Mouse (Mus musculus) erythroblast, embryonic 14.5 days (primary cell): ENCODE measurements around the gene Lingo4. TPM values are rescaled to one million over a fixed set of nuclear protein-coding genes. Genes with fewer than 3 reads are reported as not detected.
A peak's percentile ranks its signal among the peaks of the same experiment; 100 is the strongest.

Source experiments
- H3K27me3 ChIP-seq: 2 replicates; pipeline ENCODE4 v1.6.1; 2012; ENCODE audit warnings: inconsistent platforms; ENCODE audit not compliant: control insufficient read depth
- H3K36me3 ChIP-seq: 2 replicates; pipeline ENCODE4 v1.6.1; 2012; ENCODE audit warnings: mild to moderate bottlenecking, inconsistent platforms; ENCODE audit not compliant: control insufficient read depth
- H3K4me1 ChIP-seq: 2 replicates; pipeline ENCODE4 v1.6.1; 2012; ENCODE audit warnings: inconsistent platforms; ENCODE audit not compliant: control insufficient read depth
- H3K4me3 ChIP-seq: replicated peaks from 2 replicates; pipeline ENCODE3; 2012; ENCODE audit warnings: moderate library complexity, mild to moderate bottlenecking, inconsistent platforms
- H3K9me3 ChIP-seq: 2 replicates; pipeline ENCODE4 v1.6.1; 2012; ENCODE audit warnings: low read length, inconsistent platforms, mixed read lengths; ENCODE audit not compliant: control insufficient read depth
- GATA1 ChIP-seq: IDR thresholded peaks from 2 replicates; pipeline ENCODE4 v1.6.1; 2012; ENCODE audit warnings: low read length, inconsistent platforms, mixed read lengths
- TAL1 ChIP-seq: IDR thresholded peaks from 3 replicates; pipeline ENCODE4 v1.6.1; 2012; ENCODE audit warnings: low read length, inconsistent platforms, mixed read lengths
- polyA plus RNA-seq: library from polyadenylated mRNA; stranded (reverse); fragments of >175 nt; gene quantifications from 2 replicates; pipeline ENCODE4 v1.2.3, GENCODE M21; 2012

Lingo4 gene
- polyA plus RNA-seq, 1 experiment, result not detected

DNA sequence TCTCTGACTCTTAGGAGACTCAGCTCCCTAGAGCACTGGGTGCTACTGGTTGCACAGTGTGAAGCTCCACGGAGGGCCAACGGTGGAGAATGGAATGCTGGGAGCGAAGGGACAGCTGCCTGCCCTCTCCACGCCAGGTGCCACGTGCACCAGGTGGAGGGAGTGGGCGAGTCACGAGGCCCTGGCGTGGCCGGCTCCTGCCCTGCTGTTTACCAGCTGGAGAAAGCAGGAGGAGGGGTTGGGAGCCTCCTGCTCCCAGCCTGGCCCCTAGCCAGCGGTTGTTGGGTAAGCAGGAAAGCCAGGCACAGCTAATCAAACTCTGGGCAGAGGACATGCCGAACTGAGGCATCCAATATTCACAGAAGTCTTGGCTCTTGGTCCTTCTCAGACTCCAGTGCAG lies 26.7 kb upstream of the Lingo4 start:
- H3K4me1 ChIP-seq, result no peaks in the 10 kb centered on the region; the same call in 1 of the 2 replicates
- no peaks in the 10 kb centered on the region for H3K9me3 ChIP-seq
- H3K36me3 ChIP-seq, result no peaks in the 10 kb centered on the region
- H3K4me3 ChIP-seq, result no peak overlapping the region
- H3K27me3 ChIP-seq, result peaks cover 4% of the 10 kb centered on the region
- TF ChIP-seq TAL1 (no peak), GATA1 (no peak)

DNA sequence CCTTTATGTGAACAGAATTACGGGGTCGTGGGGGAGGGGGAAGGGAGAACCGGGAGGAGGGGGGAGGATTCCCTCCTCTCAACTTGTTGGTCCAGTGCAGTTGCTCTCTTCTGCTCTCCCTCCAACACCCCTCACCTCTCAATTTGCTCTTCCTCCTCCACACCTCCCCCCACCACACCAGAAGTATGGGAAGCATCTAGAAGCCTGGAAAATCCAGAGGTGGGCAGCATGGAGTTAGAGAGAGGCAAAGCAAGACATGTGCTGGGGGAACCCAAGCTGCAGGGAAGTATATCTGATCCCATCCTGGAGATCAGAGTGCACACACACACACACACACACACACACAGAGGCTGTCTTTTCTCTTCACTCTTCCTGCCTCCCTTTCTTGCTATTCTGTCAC lies 26.3 kb upstream of the Lingo4 start:
- no peaks in the 10 kb centered on the region for H3K36me3 ChIP-seq
- H3K4me3 ChIP-seq, result no peak overlapping the region
- TF ChIP-seq GATA1 (no peak), TAL1 (no peak)
- peaks cover 4% of the 10 kb centered on the region for H3K27me3 ChIP-seq
- no peaks in the 10 kb centered on the region; the same call in 1 of the 2 replicates for H3K4me1 ChIP-seq
- H3K9me3 ChIP-seq, result no peaks in the 10 kb centered on the region

DNA sequence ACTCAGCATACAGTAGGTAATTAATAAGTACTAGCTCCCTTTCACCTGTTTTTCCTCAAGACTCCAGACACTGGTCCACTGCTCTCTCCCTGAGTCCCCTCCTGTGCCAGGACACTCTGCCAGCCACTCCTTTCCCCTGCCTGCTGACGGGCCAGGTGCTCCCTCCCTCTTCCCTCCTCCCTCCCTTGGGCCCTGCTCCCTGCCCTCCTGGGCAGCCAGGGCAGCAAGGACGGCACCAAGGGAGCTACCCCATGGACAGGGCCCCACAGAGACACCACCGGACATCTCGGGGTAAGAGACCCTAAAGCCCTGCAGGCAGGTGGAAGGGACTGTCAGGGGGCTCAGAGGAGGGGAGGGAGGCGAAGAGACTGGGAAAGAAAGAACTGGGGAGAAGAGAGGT lies 25.7 kb upstream of the Lingo4 start, which contains the start of gene Rorc:
Rorc (plus strand) TSS at position 154 of the 400 bp plus-strand sequence.
- H3K27me3 ChIP-seq, result peaks cover 4% of the 10 kb centered on the region
- TF ChIP-seq GATA1 (no peak), TAL1 (no peak)
- H3K9me3 ChIP-seq, result no peaks in the 10 kb centered on the region
- no peaks in the 10 kb centered on the region for H3K36me3 ChIP-seq
- peak within 1 kb of the TSS; percentile 14 for H3K4me3 ChIP-seq
- no peaks in the 10 kb centered on the region; the same call in 1 of the 2 replicates for H3K4me1 ChIP-seq

DNA sequence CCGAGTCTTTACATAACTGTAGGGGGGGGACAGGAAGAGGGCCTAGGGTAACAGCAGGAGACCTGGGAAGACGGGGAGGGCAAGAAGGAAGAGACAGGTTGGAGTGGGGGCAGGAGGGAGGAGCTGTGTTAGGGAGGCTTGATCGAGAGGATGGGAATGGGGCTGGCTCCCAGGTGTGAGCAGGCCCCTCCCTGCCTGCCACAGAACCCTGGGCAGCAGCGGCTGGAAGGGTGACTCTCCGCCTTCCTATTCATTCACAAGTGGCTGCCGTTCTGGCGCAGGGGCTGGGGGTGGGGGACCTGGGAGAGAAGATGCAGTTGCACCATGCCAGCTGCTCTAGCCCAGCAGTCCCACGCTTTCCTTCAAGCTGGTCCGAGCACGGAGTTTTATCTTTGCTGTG lies 25.2 kb upstream of the Lingo4 start:
- peak overlapping the region; percentile 14 for H3K4me3 ChIP-seq
- H3K27me3 ChIP-seq, result peaks cover 4% of the 10 kb centered on the region
- TF ChIP-seq TAL1 (no peak), GATA1 (no peak)

DNA sequence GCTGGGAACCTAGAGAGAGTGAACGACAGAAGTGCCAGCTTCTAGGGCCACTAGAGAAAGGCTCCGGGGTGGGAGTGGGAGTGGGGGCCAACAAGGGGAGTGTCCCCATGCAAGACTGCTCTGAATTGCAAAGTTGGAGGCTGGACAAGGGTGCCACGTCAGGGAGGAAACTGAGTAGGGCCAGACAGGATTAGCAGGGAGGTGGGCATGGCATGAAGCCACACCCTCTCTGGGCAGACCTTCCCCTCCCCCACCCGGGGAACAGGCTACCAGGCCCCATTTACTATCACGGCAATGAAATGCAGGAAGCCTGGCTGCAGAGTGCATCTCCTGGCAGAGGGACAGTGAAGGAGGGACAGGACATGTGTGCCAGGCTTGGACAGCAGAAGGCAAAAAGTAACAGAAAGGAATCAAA lies 24.7 kb upstream of the Lingo4 start:
- TF ChIP-seq TAL1 (no peak), GATA1 (no peak)
- Histone ChIP-seq H3K4me1 (no peaks in the 10 kb centered on the region; the same call in 1 of the 2 replicates), H3K27me3 (peaks cover 4% of the 10 kb centered on the region), H3K4me3 (no peak overlapping the region), H3K36me3 (no peaks in the 10 kb centered on the region), H3K9me3 (no peaks in the 10 kb centered on the region)

More for the DNA sequence above, 25.2 kb upstream of the Lingo4 start:
- Histone ChIP-seq H3K36me3 (no peaks in the 10 kb centered on the region), H3K9me3 (no peaks in the 10 kb centered on the region), H3K4me1 (no peaks in the 10 kb centered on the region; the same call in 1 of the 2 replicates)

DNA sequence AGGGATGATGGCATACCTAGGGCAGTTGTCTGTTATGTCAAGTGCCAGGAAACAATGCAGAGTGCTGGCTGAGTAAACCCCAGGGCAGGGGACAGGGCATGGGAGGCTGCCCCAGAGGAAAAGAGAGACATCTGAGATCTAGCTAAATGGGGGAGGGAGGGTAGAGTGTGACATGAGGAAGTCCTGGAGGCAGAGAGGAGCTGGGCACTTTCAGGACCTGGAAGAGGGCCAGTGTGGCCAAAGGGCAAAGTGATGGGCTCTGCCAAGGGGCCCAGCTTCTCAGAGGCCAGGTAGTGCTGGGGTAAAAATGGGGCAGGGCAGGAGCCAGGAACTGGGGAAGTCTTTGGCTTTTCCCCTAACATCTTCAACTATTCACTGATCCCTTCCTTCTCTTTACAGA lies 23.7 kb upstream of the Lingo4 start:
- Histone ChIP-seq H3K4me1 (no peaks in the 10 kb centered on the region; the same call in 1 of the 2 replicates), H3K9me3 (no peaks in the 10 kb centered on the region), H3K36me3 (no peaks in the 10 kb centered on the region), H3K4me3 (no peak overlapping the region), H3K27me3 (peaks cover 4% of the 10 kb centered on the region)
- no peak for TF ChIP-seq GATA1
- TF ChIP-seq TAL1, result no peak

DNA sequence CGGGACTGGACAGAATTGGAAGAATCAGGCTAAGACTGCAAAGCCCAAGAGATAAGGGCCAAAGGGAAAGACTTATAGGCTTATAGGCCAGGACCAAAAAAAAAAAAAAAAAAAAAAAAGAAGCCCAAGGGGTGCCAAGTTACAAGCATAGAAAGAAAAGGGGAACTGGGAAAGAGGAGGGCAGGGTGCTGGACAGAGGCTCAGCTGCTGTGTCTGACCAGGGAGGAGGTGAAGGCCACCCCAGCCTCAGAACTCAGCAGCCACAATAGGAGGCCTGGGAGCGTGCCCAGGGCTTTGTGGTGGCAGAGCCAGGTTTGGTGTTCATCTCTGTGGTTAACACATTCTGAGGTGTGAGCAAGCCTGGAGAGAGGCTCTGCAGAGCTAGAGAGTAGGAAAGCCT lies 23.2 kb upstream of the Lingo4 start:
- Histone ChIP-seq H3K4me3 (no peak overlapping the region), H3K4me1 (no peaks in the 10 kb centered on the region; the same call in 1 of the 2 replicates), H3K9me3 (no peaks in the 10 kb centered on the region), H3K36me3 (no peaks in the 10 kb centered on the region), H3K27me3 (peaks cover 4% of the 10 kb centered on the region)
- TF ChIP-seq TAL1, result no peak
- no peak for TF ChIP-seq GATA1

DNA sequence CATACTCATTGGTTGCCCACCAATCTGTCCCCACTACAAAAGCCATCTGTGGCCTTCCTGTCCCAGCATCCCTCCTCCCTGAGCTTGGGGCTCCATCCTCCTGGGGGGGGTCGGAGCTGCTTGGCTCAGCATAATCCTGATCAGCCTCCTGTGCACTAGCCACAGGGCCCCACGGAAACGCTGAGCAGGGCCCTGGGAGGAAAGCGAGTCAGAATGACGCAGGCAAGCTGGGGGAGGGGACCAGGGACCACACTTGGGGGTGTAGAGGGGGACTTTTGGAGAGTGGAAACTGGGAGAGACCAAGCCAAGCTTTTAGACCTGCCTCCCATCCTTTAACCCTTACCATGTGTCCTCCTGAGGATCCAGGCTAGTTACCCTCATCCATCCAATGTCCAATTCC lies 22.5 kb upstream of the Lingo4 start:
- Histone ChIP-seq H3K36me3 (no peaks in the 10 kb centered on the region), H3K4me3 (no peak overlapping the region), H3K4me1 (no peaks in the 10 kb centered on the region; the same call in 1 of the 2 replicates), H3K27me3 (peaks cover 4% of the 10 kb centered on the region), H3K9me3 (no peaks in the 10 kb centered on the region)
- TF ChIP-seq GATA1 (no peak), TAL1 (no peak)

DNA sequence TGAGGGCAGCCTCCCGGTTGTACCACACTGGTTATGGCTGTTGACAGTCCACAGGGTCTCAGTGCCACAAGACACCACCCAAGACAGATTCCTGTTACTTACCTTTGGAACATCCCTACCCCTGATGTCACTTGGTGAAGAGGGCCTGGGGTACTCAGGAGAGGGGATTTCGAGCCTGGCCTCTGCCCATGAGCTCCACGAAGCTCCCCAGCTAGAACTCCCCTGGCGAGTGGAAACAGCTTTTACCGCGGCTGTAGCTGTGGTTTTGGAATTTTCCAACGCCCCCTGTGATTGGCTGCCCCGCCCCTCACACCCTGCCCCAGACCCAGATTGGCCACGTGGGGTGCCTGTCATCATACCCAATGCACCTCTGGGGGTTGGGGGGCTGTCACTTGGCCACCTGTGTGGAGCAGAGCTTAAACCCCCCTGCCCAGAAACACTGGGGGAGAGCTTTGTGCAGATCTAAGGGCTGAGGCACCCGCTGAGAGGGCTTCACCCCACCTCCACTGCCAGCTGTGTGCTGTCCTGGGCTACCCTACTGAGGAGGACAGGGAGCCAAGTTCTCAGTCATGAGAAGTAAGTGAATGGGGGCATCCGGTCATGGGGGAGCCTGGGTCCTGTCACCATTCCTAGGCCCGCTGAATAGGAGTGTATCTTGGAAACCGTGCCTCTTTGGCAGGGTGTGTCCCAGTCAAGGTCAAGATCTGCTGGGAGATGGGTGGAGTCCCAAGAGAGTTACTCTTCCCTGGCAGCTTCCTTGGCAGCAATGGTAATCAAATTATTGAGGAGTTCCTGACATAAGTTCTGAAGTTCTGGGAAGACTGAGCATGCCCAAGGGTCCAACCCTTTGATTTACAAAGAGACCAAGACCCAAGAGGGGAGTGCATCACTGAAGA lies 21.0 kb upstream of the Lingo4 start:
- no peaks in the 10 kb centered on the region for H3K36me3 ChIP-seq
- H3K4me3 ChIP-seq, result no peak overlapping the region
- no peaks in the 10 kb centered on the region; the same call in 1 of the 2 replicates for H3K4me1 ChIP-seq
- H3K27me3 ChIP-seq, result peaks cover 4% of the 10 kb centered on the region
- no peaks in the 10 kb centered on the region for H3K9me3 ChIP-seq
- TF ChIP-seq GATA1 (no peak), TAL1 (no peak)
